Mouse (Mus musculus): Measurements from ENCODE around the gene Bag2. TPM values are rescaled to one million over a fixed set of nuclear protein-coding genes. Genes with fewer than 3 reads are reported as not detected.

The Bag2 gene
- polyA plus RNA-seq, 1 experiment from 2014 or later: 63.2 TPM

- Histone ChIP-seq H3K4me3 (ENCODE audit: low read depth, low read length) (no peak overlapping the region), H3K9me3 (ENCODE audit: control insufficient read depth, low read depth, low read length) (no peaks in the 10 kb centered on the region), H3K27me3 (ENCODE audit: control insufficient read depth, insufficient read depth, low read length) (no peaks in the 10 kb centered on the region), H3K4me2 (replicated peaks; ENCODE audit: low read depth, low read length) (no peak overlapping the region), H3K9ac (replicated peaks; ENCODE audit: low read depth, low read length) (no peak overlapping the region), H3K36me3 (ENCODE audit: control insufficient read depth, insufficient read depth, low read length) (peaks cover 17% of the 10 kb centered on the region), H3K27ac (ENCODE audit: low read length) (no peak overlapping the region), H3K4me1 (ENCODE audit: control insufficient read depth, insufficient read depth, low read length) (no peaks in the 10 kb centered on the region)
- no peak for ATAC-seq (ENCODE audit: insufficient number of reproducible peaks, insufficient read depth, low FRiP score, low read depth)
These were observed 11.2 kb upstream of the Bag2 start for GRCm38 (mm10) chr1:33768827-33769226.

- no peak overlapping the region for H3K4me3 ChIP-seq (ENCODE audit: low read depth, low read length)
- peaks cover 17% of the 10 kb centered on the region for H3K36me3 ChIP-seq (ENCODE audit: control insufficient read depth, insufficient read depth, low read length)
- no peak overlapping the region for H3K9ac ChIP-seq (replicated peaks; ENCODE audit: low read depth, low read length)
- H3K4me1 ChIP-seq (ENCODE audit: control insufficient read depth, insufficient read depth, low read length): no peaks in the 10 kb centered on the region
- H3K9me3 ChIP-seq (ENCODE audit: control insufficient read depth, low read depth, low read length): no peaks in the 10 kb centered on the region
- no peaks in the 10 kb centered on the region for H3K27me3 ChIP-seq (ENCODE audit: control insufficient read depth, insufficient read depth, low read length)
- no peak overlapping the region for H3K4me2 ChIP-seq (replicated peaks; ENCODE audit: low read depth, low read length)
- no peak for ATAC-seq (ENCODE audit: insufficient number of reproducible peaks, insufficient read depth, low FRiP score, low read depth)
- WGBS: 88% methylated on average over 1 of the region's 1 CpGs
- no peak overlapping the region for H3K27ac ChIP-seq (ENCODE audit: low read length)
These were observed 10.6 kb upstream of the Bag2 start for GRCm38 (mm10) chr1:33768091-33768787.

DNA sequence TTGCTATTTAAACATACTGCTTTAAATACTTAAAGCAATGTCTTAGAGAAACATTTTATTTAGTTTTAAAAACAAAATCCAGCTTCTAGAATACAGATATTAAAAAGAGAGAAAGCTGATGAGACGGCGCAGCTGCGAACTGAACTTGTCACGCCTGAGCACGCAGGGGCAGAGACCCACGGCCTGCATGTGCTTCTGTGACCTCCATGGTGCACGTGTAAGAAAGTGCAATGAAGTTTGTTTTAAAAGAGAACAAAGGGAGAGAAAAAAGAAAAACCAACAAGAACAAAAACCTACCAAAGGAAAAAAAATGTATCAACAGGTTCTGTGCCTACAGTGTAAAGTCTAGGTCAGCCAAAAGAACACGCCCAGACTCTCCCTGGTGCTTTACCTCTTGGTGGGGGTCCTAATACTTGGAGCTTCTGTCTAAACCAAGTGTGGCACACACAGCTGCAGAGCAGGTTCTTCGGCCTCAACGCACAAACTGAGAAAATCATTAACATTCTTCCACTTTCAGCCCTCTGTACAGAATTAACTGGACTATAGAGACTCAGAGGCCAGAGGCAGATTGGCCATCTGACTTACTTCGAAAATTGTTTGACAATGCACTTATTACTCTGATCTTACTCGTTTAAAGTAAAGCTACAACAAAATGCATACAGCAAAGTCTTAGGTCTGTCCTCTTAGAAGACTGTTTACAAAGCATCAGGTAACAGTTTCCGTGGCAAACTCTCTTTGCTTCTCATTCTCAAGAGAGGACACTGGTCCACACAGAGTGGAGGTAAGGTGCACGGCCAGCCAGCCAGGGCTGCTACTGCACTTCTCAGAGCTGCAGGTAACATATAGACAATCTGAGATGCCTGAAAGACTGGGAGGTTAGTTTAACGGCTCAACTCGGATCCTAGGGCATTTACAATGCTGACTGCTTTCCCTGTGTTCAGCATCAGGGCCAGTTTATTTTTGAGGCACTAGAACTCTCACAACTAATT, 9.2 kb upstream of the Bag2 start:
- Histone ChIP-seq H3K9me3 (ENCODE audit: control insufficient read depth, low read depth, low read length) (no peaks in the 10 kb centered on the region), H3K4me1 (ENCODE audit: control insufficient read depth, insufficient read depth, low read length) (no peaks in the 10 kb centered on the region), H3K27me3 (ENCODE audit: control insufficient read depth, insufficient read depth, low read length) (no peaks in the 10 kb centered on the region), H3K4me2 (replicated peaks; ENCODE audit: low read depth, low read length) (no peak overlapping the region), H3K27ac (ENCODE audit: low read length) (no peak overlapping the region), H3K9ac (replicated peaks; ENCODE audit: low read depth, low read length) (no peak overlapping the region), H3K36me3 (ENCODE audit: control insufficient read depth, insufficient read depth, low read length) (peaks cover 17% of the 10 kb centered on the region), H3K4me3 (ENCODE audit: low read depth, low read length) (no peak overlapping the region)
- peak; percentile 58; the same call in 1 of the 2 replicates for ATAC-seq (ENCODE audit: insufficient number of reproducible peaks, insufficient read depth, low FRiP score, low read depth)
- 61% methylated on average over 16 of the region's 16 CpGs for WGBS

DNA sequence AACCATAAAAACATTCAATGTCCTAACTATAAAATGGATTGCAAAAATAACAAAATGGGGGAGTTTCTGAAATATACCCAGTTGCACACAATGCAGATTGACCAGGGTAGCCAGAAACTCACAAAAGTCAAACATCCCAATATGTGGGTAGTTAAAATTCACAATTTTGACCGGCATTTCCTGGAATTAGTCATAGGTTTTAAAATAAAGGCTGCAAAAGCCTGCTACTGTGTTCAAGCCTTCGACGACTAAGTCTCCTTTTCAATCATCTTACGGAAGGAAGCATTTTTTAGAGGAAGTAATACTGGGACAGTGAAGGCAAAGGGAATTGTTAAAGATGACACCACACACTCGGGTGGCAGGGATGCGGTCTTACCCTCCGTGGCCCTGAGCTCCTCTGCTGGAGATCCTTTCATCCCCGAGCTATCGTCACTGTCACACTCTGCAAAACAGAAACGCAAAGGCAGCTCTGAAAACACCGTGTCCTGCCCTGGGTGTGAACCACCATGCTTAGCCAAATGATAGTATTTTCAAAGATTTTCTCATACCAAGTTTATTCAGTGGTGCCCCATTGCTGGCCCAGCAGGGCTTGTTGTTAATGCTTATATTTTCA, 8.0 kb upstream of the Bag2 start:
- Histone ChIP-seq H3K36me3 (ENCODE audit: control insufficient read depth, insufficient read depth, low read length) (peaks cover 15% of the 10 kb centered on the region), H3K4me3 (ENCODE audit: low read depth, low read length) (no peak overlapping the region), H3K9ac (replicated peaks; ENCODE audit: low read depth, low read length) (no peak overlapping the region), H3K27ac (ENCODE audit: low read length) (no peak overlapping the region), H3K27me3 (ENCODE audit: control insufficient read depth, insufficient read depth, low read length) (no peaks in the 10 kb centered on the region), H3K9me3 (ENCODE audit: control insufficient read depth, low read depth, low read length) (no peaks in the 10 kb centered on the region), H3K4me2 (replicated peaks; ENCODE audit: low read depth, low read length) (no peak overlapping the region), H3K4me1 (ENCODE audit: control insufficient read depth, insufficient read depth, low read length) (no peaks in the 10 kb centered on the region)
- no peak for ATAC-seq (ENCODE audit: insufficient number of reproducible peaks, insufficient read depth, low FRiP score, low read depth)
- 90% methylated on average over 11 of the region's 11 CpGs for WGBS

DNA sequence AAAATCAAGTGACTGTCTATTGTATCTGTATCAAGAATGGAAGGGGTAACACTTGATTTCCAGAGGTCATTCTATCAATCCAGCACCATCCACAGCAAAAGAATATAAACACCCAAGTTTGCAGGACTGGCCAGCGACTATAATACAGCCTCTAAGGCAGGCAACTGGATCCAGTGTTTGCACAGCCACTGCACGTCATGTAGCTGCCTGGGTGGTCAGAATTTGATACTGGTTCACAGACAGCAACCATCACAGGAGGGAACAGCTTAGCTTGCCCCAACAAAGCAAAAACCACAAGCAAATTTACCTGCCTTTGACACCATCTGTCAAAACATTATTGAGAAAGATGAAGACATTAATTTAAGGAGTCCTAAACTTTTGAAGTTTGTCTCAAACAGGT, 6.2 kb upstream of the Bag2 start:
- H3K9me3 ChIP-seq (ENCODE audit: control insufficient read depth, low read depth, low read length): no peaks in the 10 kb centered on the region
- no peak overlapping the region for H3K27ac ChIP-seq (ENCODE audit: low read length)
- H3K9ac ChIP-seq (replicated peaks; ENCODE audit: low read depth, low read length): no peak overlapping the region
- H3K4me1 ChIP-seq (ENCODE audit: control insufficient read depth, insufficient read depth, low read length): no peaks in the 10 kb centered on the region
- H3K4me2 ChIP-seq (replicated peaks; ENCODE audit: low read depth, low read length): no peak overlapping the region
- H3K27me3 ChIP-seq (ENCODE audit: control insufficient read depth, insufficient read depth, low read length): no peaks in the 10 kb centered on the region
- H3K4me3 ChIP-seq (ENCODE audit: low read depth, low read length): no peak overlapping the region
- H3K36me3 ChIP-seq (ENCODE audit: control insufficient read depth, insufficient read depth, low read length): peaks cover 5% of the 10 kb centered on the region
- ATAC-seq (ENCODE audit: insufficient number of reproducible peaks, insufficient read depth, low FRiP score, low read depth): no peak
- WGBS: 33% methylated on average over 2 of the region's 2 CpGs

DNA sequence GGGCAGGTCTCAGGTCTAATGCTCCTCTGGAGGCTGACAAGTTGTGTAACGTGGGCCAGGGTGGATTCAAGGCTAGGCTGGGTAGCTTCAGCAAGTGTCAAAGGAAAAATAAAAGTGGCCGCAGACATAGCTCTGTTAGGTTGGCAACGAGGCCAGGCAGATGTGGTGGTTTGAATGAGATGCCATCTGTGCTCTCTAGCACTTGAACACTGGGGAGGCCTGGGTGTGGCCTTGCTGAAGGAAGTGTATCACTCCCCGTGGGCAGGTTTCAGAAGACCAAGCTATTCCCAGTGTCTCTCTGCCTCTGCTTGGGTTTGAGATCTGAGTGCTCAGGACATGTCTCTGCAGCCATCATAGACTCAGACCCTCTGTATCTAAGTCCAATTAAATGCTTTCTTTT, 893 bp upstream of the Bag2 start:
- H3K4me2 ChIP-seq (replicated peaks; ENCODE audit: low read depth, low read length): no peak overlapping the region
- no peaks in the 10 kb centered on the region for H3K27me3 ChIP-seq (ENCODE audit: control insufficient read depth, insufficient read depth, low read length)
- peaks cover 9% of the 10 kb centered on the region for H3K4me1 ChIP-seq (ENCODE audit: control insufficient read depth, insufficient read depth, low read length)
- H3K9me3 ChIP-seq (ENCODE audit: control insufficient read depth, low read depth, low read length): no peaks in the 10 kb centered on the region
- WGBS: 57% methylated on average over 4 of the region's 4 CpGs
- no peak overlapping the region for H3K9ac ChIP-seq (replicated peaks; ENCODE audit: low read depth, low read length)
- peaks cover 4% of the 10 kb centered on the region; the same call in 1 of the 2 replicates for H3K36me3 ChIP-seq (ENCODE audit: control insufficient read depth, insufficient read depth, low read length)
- no peak for ATAC-seq (ENCODE audit: insufficient number of reproducible peaks, insufficient read depth, low FRiP score, low read depth)
- no peak overlapping the region for H3K4me3 ChIP-seq (ENCODE audit: low read depth, low read length)
- no peak overlapping the region for H3K27ac ChIP-seq (ENCODE audit: low read length)

GRCm38 (mm10) chr1:33757033-33757413, 572 bp downstream of the Bag2 start:
- ATAC-seq (ENCODE audit: insufficient number of reproducible peaks, insufficient read depth, low FRiP score, low read depth): peak; percentile 17; the same call in 1 of the 2 replicates
- 2% methylated on average over 14 of the region's 14 CpGs for WGBS
- peak overlapping the region; percentile 61; the same call in 1 of the 2 replicates for H3K27ac ChIP-seq (ENCODE audit: low read length)

DNA sequence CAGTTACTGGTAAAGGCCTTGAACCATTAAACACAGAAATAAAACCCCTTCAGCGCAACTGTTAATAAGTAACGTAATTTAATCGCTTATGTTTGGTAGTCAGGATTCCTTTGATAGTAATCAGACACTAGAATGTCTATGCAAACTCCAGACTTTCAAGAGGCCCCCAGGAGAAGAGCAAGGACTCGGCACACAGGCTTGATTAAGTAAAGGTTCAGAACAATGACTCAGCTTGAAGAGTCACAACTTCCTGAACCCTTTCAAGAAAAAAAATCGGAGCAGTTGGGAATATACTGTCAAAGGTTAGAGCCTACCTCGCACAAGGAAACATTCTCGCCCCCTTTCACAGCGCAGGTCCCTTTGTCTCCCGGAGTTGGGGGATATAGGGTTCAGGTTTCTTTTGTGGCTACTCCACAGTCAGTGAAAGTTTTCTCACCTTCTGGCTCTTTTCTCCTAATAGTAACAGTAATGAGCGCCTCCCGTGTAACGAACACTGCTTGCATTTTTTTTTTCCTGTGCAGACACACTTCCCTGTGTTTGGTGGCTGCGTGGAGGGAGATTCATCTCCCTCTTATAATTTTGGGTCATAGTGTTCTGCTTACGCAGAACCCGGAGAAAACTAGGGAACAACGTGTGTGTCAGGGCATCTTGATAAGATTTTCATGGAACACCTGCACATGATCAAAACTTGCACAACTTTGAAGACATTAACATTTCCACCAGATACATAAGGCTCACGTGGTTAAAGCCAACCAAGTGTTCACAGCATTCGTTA, 1.1 kb downstream of the Bag2 start:
- peaks cover 9% of the 10 kb centered on the region for H3K4me1 ChIP-seq (ENCODE audit: control insufficient read depth, insufficient read depth, low read length)
- WGBS: 18% methylated on average over 18 of the region's 18 CpGs
- peak overlapping the region; percentile 59 for H3K4me2 ChIP-seq (replicated peaks; ENCODE audit: low read depth, low read length)
- no peak overlapping the region for H3K27ac ChIP-seq (ENCODE audit: low read length)
- ATAC-seq (ENCODE audit: insufficient number of reproducible peaks, insufficient read depth, low FRiP score, low read depth): no peak
- H3K9me3 ChIP-seq (ENCODE audit: control insufficient read depth, low read depth, low read length): no peaks in the 10 kb centered on the region
- H3K27me3 ChIP-seq (ENCODE audit: control insufficient read depth, insufficient read depth, low read length): no peaks in the 10 kb centered on the region
- H3K36me3 ChIP-seq (ENCODE audit: control insufficient read depth, insufficient read depth, low read length): peaks cover 4% of the 10 kb centered on the region; the same call in 1 of the 2 replicates
- peak overlapping the region; percentile 62 for H3K4me3 ChIP-seq (ENCODE audit: low read depth, low read length)
- peak overlapping the region; percentile 76 for H3K9ac ChIP-seq (replicated peaks; ENCODE audit: low read depth, low read length)

More at GRCm38 (mm10) chr1:33757033-33757413, 572 bp downstream of the Bag2 start:
- H3K4me3 ChIP-seq (ENCODE audit: low read depth, low read length): peak overlapping the region; percentile 62
- H3K4me1 ChIP-seq (ENCODE audit: control insufficient read depth, insufficient read depth, low read length): peaks cover 9% of the 10 kb centered on the region
- H3K4me2 ChIP-seq (replicated peaks; ENCODE audit: low read depth, low read length): peak overlapping the region; percentile 59
- peak overlapping the region; percentile 76 for H3K9ac ChIP-seq (replicated peaks; ENCODE audit: low read depth, low read length)
- peaks cover 4% of the 10 kb centered on the region; the same call in 1 of the 2 replicates for H3K36me3 ChIP-seq (ENCODE audit: control insufficient read depth, insufficient read depth, low read length)
- no peaks in the 10 kb centered on the region for H3K9me3 ChIP-seq (ENCODE audit: control insufficient read depth, low read depth, low read length)
- H3K27me3 ChIP-seq (ENCODE audit: control insufficient read depth, insufficient read depth, low read length): no peaks in the 10 kb centered on the region

Measured in stomach, embryonic 14.5 days (tissue).